Mouse (Mus musculus): ENCODE results near the gene Ralb.

Ralb gene

GRCm38 (mm10) chr1:119504260-119505062 is at the start of gene Ralb:
Ralb (minus strand) TSS chr1:119504794.
- peak; percentile 99 for DNase-seq

GRCm38 (mm10) chr1:119551651-119552050 is 47.1 kb upstream of the Ralb start:
- peak; percentile 48 for DNase-seq

DNA sequence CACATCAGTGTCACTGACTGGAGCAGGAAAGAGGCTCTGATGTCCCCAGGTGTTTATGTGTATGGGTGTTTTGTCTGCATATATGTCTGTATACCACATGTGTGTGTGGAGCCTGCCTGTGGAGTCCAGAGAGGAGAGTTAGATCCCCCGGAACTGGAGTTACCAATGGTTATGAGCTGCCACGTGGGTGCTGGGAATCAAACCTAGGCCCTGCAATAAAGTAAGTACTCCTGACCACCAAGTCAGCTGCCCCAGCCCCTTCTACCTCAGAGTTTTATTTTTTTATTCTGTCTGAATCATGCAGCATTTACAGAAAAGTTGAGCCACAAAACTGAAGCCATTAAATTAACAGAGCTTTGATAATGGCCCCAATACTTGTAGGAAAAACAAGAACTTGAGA is 45.5 kb upstream of the Ralb start:
- DNase-seq = no peak

GRCm38 (mm10) chr1:119549327-119549689 is 44.7 kb upstream of the Ralb start:
- no peak for DNase-seq

GRCm38 (mm10) chr1:119548668-119549326 is 44.2 kb upstream of the Ralb start:
- DNase-seq = peak; percentile 67

DNA sequence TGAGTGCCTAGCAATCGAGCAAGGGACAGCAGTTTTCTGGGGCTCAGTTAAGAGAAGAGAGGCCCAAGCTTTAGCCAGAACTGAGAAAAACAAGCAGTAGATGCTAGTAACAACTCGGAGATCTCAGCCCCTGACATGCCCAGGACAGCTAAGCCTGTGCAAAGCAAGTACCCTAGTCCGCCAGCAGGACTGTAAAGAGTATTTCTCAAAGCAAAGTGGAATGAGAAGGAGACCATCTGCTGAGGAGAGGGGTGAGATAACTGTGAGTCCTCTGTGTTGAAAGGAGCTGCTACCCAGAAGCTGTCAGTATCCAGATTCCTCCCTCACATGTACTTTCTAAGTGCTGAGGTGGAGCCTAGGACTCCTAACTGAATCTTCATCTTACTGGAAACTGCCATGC is 41.9 kb upstream of the Ralb start:
- peak; percentile 1 for DNase-seq

DNA sequence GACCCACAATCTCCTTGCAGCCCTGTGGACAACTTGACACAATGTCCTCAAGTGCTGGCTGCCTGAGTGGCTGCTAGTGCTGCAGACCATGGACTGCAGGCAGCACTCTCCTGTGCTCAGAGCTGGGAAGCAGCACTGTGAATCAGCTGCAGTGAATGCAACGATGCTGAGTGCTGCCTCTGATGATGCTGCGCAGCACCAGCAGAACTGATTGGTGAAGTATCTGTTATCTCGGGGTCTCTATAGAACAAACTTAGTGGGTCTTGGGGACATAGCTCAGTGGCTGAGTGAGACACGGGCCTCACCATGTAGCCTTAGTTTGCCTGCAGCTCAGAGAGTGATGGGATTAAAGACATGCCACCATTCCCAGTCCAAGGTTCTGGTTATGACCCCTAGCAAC is 41.1 kb upstream of the Ralb start:
- DNase-seq = peak; percentile 1

DNA sequence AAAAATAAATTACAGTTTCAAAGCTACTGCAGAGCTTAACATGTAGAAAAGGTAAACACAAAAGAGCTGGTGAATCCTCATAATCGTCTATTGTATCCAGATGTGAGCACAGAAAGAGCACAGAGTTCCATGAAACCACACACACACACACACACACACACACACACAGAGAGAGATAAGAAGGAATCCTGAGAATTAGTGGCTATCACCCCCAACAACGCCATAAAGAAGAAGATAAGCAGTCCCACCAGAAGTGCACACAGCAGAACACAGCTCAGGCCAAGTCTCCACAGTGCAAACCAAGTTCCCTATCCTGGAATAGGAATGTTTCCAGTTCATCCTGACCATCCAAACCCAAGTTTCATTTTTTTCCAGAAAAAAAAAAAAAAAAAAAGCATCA is 40.6 kb upstream of the Ralb start:
- no peak for DNase-seq

DNA sequence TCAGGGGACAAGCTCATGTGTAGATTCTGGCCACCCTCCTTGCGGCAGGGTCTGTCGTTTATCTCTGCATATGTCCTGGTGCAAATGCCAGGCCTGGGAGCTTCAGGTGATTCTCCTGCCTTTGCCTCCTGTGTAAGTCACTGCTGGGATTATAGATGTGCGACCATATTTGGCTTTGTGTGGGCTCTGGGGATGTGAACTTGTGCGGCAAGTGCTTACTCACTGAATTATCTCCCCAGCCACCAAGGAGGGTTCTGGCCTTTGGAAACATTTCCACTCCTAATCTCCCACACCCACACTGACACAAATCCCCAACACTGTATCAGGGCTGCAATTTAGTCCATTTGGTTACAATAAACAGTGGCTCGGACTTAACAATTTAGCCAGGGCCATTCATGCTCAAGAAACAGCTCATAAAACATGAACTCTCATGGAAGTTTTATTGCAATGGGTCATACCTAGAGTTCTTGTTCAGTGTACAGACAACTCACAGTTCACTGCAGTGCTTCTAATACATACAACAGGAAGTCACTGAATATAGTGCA is 40.1 kb upstream of the Ralb start:
- no peak for DNase-seq

DNA sequence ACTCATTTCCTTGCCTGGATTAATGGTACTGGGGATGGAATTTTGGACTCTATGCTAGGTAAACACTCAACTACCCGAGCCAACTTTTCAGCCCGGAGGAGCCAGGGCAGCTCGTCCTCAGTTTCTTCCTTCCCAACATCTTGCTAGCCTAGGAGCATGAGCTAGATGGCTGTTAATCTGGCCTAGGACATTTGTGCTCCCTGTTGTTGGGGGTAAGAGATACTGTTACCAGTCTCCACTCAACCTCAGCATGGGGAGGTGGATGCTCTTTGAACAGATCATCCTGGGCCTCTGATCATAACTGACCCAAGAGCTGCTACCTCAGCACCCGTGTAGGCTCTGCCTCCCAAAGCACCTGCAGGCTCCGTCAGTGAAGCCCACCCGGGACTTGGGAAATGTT is 38.7 kb upstream of the Ralb start:
- no peak for DNase-seq

DNA sequence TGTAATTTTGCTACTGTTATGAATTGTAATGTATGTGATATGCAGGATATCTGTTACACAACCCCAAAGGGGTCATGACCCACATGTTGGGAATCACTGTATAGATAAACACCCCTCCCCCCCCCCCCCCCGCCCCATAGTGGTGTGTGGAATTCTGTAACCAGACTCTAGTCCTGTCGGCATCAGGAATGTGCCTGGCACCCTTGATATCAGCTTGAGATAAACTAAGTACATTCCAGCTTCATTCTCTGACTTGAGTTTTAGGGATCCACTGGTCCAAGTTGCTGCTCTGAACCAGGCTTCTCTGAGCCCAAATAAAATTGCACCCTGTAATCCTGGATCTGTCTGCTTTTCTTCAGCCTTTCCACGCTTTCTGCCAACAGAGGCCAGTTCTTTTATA is 37.0 kb upstream of the Ralb start:
- no peak for DNase-seq

- DNase-seq = peak; percentile 88
Measured at GRCm38 (mm10) chr1:119540836-119541557, 36.4 kb upstream of the Ralb start.

DNA sequence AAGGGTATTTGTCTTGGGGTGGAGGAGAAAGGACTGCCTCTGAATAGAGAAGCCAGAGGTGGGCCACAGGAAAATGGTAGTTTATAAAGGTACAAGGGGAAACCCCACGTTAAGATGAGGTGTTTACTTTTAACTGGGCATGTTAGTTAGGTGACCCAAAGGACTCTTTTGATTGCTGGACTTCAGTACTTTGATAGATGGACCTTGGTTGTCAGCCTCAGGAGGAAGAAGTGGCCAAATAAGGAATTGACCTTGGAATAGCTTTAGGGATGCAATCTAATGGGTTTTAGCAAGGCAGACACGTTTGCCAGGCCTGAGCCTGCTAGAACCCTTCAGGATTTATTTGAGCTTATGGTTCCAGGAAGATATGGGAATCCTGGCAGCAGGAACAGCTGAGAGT is 34.7 kb upstream of the Ralb start:
- no peak for DNase-seq

- DNase-seq = no peak
Measured at GRCm38 (mm10) chr1:119537651-119538050, 33.1 kb upstream of the Ralb start.

- no peak for DNase-seq
Measured at GRCm38 (mm10) chr1:119536122-119536521, 31.5 kb upstream of the Ralb start.

DNA sequence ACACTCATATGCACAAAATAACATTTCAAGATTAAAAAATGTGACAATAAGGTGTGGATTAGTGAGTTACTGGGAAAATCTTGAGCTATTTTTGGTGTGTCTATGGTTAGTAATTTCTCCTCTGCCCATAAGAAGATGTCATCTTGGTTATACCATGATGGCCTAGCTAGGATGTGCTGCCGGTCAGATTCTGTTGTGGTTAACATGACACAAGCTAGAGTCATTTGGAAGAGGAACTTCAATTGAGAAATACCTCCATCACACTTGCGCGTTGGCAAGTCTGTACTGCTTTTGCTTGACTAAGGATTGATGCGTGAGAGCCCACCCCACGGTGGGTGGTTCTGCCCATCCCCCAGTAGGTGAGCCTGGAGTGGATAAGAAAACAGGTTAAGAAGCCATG is 29.7 kb upstream of the Ralb start:
- no peak for DNase-seq

- no peak for DNase-seq
Measured at GRCm38 (mm10) chr1:119533093-119533805, 28.7 kb upstream of the Ralb start.

DNA sequence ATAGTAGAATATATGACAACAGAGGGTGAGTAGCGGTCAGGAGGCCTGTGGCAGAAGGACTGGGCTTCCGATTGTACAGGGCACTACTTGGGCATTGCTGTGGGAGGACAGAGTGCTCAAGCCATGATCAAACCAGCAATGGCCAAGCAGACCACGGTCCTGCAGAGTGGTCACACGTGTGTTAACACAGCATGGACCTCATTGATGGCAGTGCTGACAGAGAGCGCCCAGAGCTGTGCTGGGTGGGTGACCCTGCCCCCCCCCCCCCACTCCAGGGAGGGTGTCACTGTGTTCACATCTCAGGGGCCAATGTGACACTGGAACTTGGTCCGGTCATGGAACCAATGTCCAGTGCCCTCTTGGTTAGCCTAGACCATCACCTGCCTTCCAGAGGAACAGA is 27.6 kb upstream of the Ralb start:
- DNase-seq = no peak

DNA sequence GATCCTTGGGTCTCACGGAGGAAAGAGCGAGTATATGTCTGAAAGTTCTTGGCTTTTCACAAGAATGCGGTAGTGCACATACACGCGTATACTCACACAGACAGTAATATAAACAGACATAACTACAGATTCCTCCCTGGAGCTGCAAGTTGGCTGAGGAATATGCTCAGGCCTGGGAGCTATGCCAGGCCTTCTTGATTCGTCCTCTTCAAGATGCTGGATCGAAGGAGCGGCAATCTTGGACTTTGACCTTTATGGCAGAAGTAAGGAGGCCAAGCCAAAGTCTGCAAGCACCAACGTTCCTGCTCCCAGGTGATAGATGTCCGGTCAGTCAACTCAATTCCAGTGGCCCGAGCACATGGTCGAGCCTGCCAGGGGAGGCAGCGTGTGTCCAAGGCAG is 26.3 kb upstream of the Ralb start:
- peak; percentile 74 for DNase-seq

DNA sequence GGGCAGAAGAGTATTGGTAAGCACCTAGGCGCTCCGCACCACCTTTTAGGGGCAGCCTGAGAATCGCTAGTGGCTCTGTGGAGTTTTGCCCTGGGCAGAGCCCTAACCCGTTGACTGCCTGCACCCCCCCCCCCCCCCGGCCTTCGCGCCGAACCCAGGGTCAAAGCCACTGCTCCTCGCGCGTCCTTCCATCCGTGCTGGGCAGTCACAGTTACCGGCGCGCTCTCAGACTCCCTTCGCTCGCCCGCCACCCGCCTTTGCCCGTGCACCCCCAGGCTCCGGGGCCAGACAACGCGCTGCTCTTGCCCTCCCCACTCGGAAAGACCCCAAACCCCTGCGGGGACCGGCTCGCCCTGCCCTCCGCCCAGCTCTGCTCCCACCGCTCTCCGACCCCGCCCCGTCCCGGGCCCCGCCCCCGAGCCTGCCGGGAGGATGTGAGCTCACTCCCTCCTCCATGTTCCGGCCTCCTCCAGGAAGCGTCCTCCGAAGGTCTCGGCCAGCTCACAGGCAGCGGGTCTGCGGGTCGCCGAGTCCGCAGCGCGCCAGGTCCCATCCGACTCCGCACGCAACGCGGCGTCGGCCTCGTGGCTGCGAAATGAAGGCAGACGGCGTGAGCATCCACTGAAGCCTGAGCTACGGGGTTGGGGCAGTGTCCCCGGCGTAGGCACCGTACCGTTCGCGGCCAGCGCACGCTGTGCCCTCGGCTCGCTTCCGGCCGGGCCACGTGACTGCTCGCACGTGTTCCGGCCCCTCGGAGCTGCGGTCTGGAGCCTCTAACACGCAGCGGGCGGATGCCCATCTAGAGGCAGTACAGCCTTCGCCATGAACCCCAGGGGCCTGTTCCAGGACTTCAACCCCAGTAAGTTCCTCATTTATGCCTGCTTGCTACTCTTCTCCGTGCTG is 21.3 kb upstream of the Ralb start, which contains the start of gene Tmem185b:
TSS of gene Tmem185b (plus strand) at position 472 of the 903 bp plus-strand sequence.
- DNase-seq = peak; percentile 90

DNA sequence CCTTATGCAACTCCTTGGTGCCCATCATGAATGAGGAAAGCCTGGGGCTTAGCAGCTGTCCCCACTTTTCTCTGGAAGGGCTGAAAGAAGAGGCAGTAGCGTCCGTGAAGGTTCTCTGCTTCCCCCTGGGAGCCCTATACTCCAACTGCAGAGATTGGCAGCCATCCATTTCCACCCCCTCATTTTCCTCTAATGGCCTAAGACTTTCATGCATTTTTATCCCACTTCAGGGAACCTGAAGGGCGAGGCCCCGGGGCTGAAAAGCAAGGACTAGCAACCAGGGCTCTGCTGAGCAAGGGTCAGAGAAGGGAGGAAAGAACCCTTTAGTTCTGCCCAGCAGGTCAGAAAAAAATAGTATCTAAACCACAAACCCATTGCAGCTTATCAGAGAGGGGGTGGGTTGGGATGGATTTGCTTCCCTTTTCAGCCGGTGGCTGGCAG is 20.4 kb upstream of the Ralb start:
- peak; percentile 33 for DNase-seq

- DNase-seq = peak; percentile 43
Measured at GRCm38 (mm10) chr1:119523826-119524225, 19.2 kb upstream of the Ralb start.

Data from kidney, adult 11 months (tissue).